ENCODE assay signal across 31 mouse cellular contexts in genomic region chr3:144806626-144807025, GRCm38 (mm10). TPM values are rescaled to one million over a fixed set of nuclear protein-coding genes. Genes with fewer than 3 reads are reported as not detected.
"Had no signal": no experiment of that assay in that cellular context is flagged by ENCODE, and none has a peak within 500 bp of the region (broad histone marks: within the 10 kb centered on the region; RNA-seq: fewer than 3 reads in every experiment).

No protein-coding gene starts in this region.

RNA-seq across cellular contexts. Expression of gene Clca3a2, which starts 12.7 kb away (rescaled TPM):
- total RNA-seq: hematopoietic stem cell, adult 5-6 weeks; layer of hippocampus, adult 2 months; layer of hippocampus, postnatal 25 days; layer of hippocampus, postnatal 36 days; left cerebral cortex, adult 18-20 months had no signal
- polyA plus RNA-seq: hindbrain, embryonic 10.5 days; hindbrain, embryonic 13.5 days; hindbrain, embryonic 14.5 days; inflammation-experienced regulatory T-cells, adult 6 months; kidney, embryonic 14.5 days had no signal

RNA-seq across cellular contexts. Expression of gene Clca3b, which starts 42.5 kb away (rescaled TPM):
- total RNA-seq: heart, postnatal 10 days; heart, postnatal 14 days; heart, postnatal 25 days; heart, postnatal 36 days; heart, postnatal 4 days; hematopoietic stem cell, adult 5-6 weeks; hindbrain, postnatal 0 days; layer of hippocampus, adult 18-20 months; layer of hippocampus, adult 2 months; layer of hippocampus, adult 8-10 months; layer of hippocampus, postnatal 10 days; layer of hippocampus, postnatal 14 days; layer of hippocampus, postnatal 25 days; layer of hippocampus, postnatal 36 days; left cerebral cortex, adult 18-20 months had no signal
- polyA plus RNA-seq: heart, embryonic 10.5 days; heart, embryonic 11.5 days; heart, embryonic 12.5 days; heart, embryonic 13.5 days; heart, embryonic 14.5 days; heart, embryonic 15.5 days; heart, postnatal 0 days; hindbrain, embryonic 10.5 days; hindbrain, embryonic 11.5 days; hindbrain, embryonic 12.5 days; hindbrain, embryonic 13.5 days; hindbrain, embryonic 14.5 days; hindbrain, embryonic 15.5 days; hindbrain, postnatal 0 days; inflammation-experienced regulatory T-cells, adult 6 months; kidney, adult 2 months had no signal

RNA-seq across cellular contexts. Expression of gene Clca3a1, which starts 45.8 kb away (rescaled TPM):
- polyA plus RNA-seq: hindbrain, embryonic 10.5 days; hindbrain, embryonic 11.5 days; inflammation-experienced regulatory T-cells, adult 6 months had no signal
